Mouse (Mus musculus) liver, postnatal 0 days (tissue): Measurements from ENCODE around the gene Olfr705.
"Not testable (repeated sequence)": the region's sequence is repeated elsewhere in the genome, so short reads cannot be mapped to it uniquely, and the experiment has no call there.

Experiments used
- CTCF ChIP-seq: sonication (generic); IDR thresholded peaks from 2 replicates; pipeline ENCODE4 v1.5.1; 2016; ENCODE audit warnings: antibody characterized with exemption, low read depth
- EP300 ChIP-seq: IDR thresholded peaks from 2 replicates; pipeline ENCODE4 v1.6.1; 2016; ENCODE audit warnings: antibody characterized with exemption, low read depth, mild to moderate bottlenecking

DNA sequence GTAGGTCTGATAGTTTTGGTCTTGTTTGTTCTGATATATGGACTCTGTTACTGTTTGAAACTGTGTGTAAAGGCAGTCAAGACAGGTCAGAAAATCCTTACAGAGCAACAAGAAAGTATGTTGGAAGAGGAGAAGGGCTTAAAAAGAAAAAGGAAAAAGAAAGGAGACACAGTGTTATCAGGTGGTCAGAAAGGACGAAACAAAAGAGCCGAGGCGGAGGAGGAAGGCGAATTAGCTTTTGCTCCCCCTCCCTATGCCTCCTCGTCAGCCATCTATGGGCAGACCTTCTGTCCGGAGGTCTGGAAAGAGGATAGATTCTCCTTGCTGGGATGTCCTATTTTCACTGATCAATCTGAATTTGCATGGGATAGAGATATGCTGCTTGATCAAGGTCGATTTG is 44.3 kb upstream of the Olfr705 start:
- not testable (repeated sequence) for TF ChIP-seq CTCF, EP300
